Mouse (Mus musculus) ovary, postnatal 10 days (tissue): ENCODE data around the gene Tenm2.

ENCODE experiments used
- DNase-seq: peaks from one replicate; pipeline ENCODE4 v3.0.0; 2022; ENCODE audit warnings: low spot score

The Tenm2 gene

GRCm38 (mm10) chr11:36902302-36902701 lies 333.5 kb downstream of the Tenm2 start:
- DNase-seq: no peak

GRCm38 (mm10) chr11:36893061-36893460 lies 342.7 kb downstream of the Tenm2 start:
- no peak for DNase-seq

DNA sequence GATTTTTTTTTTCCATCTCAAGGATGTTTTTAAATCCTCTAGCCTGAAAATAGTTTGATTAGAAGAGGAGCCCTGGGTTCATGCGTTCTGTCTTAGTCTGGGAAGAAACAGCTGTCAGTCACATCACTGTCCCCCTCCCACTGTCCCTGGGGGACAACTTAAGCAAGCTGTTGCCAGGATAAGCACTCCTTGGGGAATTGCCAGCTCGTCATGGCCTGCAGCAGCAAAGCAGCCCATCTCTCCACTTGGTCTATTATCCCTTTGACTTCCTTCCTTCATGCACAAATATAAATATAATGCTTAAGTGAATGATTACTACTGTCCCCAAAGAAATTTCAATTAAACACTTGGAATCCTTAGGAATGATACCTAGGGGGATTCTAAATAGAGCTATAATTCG lies 344.7 kb downstream of the Tenm2 start:
- DNase-seq: no peak

DNA sequence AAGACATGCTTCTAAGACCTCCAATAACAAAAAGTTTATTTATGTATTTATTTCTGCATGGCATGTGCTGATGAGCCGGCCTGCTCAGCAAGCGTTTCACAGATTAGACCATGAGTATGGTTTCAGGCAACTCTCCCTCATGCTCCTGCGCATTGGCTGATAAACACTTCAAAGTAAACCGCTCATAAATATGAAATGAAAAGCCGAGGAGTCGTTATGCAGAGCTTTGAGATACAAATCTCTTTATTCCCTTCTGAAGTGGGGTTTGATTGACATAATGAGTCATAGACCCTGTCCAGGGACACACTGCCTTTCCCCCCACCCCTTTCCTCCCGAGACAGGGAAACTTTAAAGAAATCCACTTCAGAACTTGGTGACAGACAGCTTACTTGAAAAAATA lies 348.3 kb downstream of the Tenm2 start:
- no peak for DNase-seq

DNA sequence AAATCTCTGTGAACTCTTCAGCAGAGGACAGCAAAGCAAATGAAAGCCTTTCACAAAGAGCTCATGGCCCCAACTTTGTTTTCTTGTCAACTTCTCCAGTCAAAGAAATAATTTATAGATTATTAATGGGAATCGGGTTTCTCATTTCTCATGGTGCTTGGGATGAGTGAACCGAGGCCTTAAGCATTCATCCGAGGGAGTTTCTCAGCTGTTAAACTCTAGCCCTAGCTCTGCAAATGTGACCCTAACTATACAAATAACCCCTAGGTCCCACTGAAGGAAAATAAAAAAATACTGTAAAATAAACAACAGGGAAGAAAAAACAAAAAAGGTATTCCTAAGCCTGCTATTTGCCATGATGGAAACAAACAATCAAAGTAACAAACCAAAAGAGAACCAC lies 349.6 kb downstream of the Tenm2 start:
- DNase-seq: no peak

DNA sequence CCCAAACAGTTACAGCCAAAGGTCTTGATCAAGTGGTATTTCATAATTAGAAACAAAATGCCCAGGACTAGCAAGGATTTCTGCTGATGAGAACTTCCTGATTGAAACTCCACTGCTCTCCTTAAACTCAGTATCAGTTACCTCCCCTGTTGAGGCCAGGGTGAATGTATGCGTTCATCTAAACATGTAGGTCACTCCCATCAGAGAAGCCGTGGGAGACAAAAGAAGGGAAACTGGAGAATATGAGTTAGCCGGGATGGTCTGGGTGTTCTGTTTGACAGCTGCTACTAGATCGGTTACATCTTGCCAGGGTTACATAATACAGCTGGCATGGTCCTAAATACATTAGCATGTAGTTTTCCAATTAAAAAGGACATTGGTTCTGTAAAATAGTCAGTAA lies 362.8 kb downstream of the Tenm2 start:
- DNase-seq: no peak

DNA sequence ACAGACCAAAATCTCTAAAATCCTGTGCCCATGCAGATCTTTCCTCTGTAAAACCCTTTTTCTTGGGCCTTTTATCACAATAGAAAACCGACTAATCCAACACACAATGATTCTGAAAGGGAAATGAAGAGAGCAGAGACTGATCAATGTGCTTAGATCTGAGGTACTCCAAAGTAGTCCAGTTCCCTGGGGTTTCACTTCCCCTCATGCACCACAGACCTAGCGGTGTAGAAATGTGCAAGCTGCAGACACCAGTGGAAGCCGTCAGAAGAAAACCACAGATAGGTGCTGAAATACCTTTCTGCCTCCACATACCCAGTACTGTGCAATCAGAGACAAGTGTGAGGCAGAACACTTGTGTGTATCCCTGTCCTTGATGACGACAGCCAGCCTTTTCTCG lies 365.2 kb downstream of the Tenm2 start:
- no peak for DNase-seq

DNA sequence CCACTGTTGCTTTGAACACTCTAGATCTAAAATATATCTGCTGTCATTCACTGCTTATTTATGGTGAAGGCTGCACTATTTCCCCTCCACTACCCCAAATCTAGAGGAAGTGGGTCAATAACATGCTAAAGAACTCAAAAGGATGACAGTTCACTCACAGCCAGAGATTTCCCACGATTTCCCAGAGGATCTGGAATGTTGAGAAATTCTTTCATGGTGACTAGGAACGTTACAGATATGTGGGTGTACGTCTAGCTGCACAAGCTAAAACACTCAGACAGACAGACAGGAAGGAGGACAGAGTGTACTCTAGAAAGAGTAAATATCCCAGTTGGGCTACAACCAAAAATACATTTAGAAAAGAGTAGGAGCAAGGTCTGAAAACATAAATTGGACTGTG lies 384.1 kb downstream of the Tenm2 start:
- DNase-seq: no peak

GRCm38 (mm10) chr11:36847451-36847850 lies 388.3 kb downstream of the Tenm2 start:
- DNase-seq: no peak

DNA sequence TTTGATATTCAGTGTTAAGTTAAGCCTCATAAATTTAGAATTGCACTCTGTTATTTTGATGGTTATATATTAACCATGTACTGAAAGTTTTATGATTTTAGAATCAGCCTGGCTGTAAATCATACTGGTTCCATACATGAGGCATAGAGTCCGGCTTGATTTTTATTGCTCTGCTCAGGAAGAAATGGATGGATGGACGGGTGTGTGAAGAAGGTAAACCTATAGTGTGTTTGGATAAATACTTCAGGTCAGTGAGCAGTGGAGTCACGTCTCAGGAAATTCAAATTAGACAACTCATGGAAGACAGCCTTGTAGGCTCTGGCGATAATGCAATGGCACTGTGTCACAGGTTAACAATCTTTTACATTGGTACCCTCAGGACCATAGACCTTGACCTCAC lies 402.9 kb downstream of the Tenm2 start:
- DNase-seq: no peak

- no peak for DNase-seq
Measured at GRCm38 (mm10) chr11:36831511-36831910, 404.3 kb downstream of the Tenm2 start.

GRCm38 (mm10) chr11:36824666-36825065 lies 411.1 kb downstream of the Tenm2 start:
- DNase-seq: no peak

- no peak for DNase-seq
Measured at GRCm38 (mm10) chr11:36804615-36805014, 431.1 kb downstream of the Tenm2 start.

GRCm38 (mm10) chr11:36802208-36802631 lies 433.5 kb downstream of the Tenm2 start:
- no peak for DNase-seq

DNA sequence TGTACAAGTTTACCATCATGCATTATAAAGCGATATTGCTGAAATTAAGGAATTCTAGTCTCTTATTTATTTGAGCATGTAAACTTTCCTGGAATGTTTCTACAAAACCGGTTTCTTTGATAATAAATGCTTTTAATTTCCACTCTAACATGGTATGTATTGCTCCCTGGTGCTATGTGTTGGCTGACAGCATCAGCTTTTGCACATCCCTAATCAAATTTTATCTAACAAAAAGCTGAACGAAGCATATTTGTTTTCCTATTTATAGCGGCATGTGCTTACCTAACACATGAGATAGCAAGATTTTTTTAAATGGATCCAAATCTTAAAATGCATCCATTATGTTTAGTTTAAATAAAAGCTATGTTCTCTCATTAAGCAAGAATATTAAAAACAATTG lies 434.1 kb downstream of the Tenm2 start:
- no peak for DNase-seq

GRCm38 (mm10) chr11:36799409-36799808 lies 436.4 kb downstream of the Tenm2 start:
- DNase-seq: no peak

DNA sequence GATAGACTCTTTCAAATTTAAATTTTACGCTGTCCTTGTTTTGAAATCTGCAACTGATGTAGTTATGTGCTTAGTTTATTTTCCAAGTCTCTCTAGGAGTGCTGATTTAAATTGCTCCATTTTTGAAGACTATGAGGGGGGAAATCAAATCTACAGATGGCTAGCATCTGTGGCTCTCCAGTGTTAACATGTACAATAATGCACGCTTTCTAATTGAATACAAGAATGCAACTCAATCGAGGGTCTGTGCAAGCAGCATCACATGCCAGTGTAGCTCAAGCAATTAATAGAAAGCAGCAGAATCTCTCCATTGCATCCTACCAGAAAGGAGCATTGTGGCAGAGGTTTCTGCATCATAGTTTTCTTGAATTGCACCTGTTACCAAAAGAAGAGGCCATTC lies 477.8 kb downstream of the Tenm2 start:
- no peak for DNase-seq

DNA sequence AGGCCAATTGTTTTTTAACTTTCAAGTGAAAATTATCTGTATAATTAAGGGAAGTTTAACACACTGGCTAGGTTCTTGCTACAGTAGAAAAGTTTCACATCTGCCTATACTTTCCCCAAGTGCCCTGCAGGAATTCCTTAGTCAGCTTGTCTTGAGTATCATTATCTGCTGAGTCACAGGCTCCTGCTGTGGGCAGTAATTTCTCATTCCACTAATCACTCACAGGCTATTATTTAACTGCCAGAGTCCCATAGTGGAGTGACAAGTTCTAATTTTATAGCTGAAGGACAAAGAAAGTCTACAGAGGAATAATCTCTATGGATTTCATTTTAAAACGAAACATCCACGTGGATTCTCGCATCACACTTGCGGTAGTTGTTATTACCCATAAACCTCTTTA lies 489.5 kb downstream of the Tenm2 start:
- DNase-seq: no peak

DNA sequence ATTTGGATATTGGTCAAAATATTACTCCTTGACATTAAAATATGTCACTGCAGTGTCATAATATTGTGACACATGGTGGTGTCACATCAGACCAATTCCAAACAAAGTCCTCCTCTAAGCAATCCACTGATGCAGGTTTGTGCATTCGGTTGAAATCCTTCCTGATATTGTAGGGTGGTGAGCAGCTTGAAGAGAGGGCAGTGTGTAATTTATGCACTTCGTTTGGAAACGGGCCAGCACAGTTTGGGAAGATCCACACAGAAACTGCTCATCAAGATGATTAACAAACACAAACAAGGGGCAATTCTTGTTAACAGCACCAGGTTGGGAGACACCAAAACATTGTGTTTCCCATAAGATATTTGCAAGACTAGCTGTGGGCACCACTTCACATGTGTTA lies 508.0 kb downstream of the Tenm2 start:
- DNase-seq: no peak

DNA sequence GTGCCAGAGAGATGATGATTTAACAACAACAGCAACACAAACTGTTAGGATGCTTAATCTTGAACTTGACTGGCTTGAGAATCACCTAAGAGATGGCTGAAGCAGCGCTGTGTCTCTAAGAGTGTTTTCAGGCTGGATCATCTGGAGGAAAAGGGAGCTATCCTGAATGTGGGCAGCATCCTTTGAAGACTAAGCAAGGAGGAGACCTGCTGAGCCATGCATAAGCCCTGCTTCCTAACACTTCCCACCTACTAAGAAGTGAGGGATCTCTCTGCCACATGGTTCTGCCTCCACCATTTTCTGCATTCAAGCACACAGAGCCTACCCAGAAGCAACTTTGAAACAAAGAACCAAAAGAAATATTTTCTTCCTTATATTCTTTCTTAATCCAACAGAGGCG lies 532.9 kb downstream of the Tenm2 start:
- DNase-seq: no peak

DNA sequence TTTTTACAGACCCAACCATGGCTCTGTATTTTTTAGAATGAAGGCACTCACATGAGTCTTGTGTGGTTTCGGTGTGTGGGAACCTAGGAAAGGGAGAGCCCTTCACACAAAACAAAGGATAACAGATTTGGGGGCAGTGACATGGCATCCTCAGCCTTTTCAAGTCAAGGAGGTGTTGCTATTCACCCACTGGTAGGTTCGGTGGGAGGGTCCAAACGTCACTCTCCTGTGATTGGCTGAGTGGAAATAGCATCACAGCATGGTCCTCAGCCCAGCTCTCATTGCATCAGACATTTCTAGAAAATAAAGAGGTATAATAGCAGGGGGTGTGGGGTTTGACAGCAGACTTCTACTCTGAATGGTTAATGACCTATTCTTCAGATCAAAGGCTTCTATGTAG lies 534.8 kb downstream of the Tenm2 start:
- DNase-seq: no peak

- no peak for DNase-seq
Measured at GRCm38 (mm10) chr11:36700131-36700530, 535.6 kb downstream of the Tenm2 start.

- no peak for DNase-seq
Measured at GRCm38 (mm10) chr11:36698268-36698667, 537.5 kb downstream of the Tenm2 start.

GRCm38 (mm10) chr11:36697816-36698215 lies 537.9 kb downstream of the Tenm2 start:
- no peak for DNase-seq

- DNase-seq: no peak
Measured at GRCm38 (mm10) chr11:36697021-36697639, 538.6 kb downstream of the Tenm2 start.
